Mouse (Mus musculus): ENCODE data around the gene Dnttip2.

- TF ChIP-seq TAL1 (IDR thresholded peaks at IDR 0.05; ENCODE audit: low read length) = no peak
- no peak for TF ChIP-seq GATA1 (IDR thresholded peaks at IDR 0.05; ENCODE audit: low read length)
Measured at GRCm38 (mm10) chr3:122235772-122236171, 38.4 kb upstream of the Dnttip2 start.
